Mouse (Mus musculus) stomach, embryonic 15.5 days (tissue): ENCODE measurements around the gene Zfp352. TPM values are rescaled to one million over a fixed set of nuclear protein-coding genes. Genes with fewer than 3 reads are reported as not detected.
"Not testable (repeated sequence)": the region's sequence is repeated elsewhere in the genome, so short reads cannot be mapped to it uniquely, and the experiment has no call there.

Experiments
- ATAC-seq: fragments of 200-750 bp; cut with Nextera tagmentation; 2 replicates; pipeline ENCODE4 v1.8.0; 2017; ENCODE audit warnings: low read depth, moderate number of reproducible peaks, moderate TSS enrichment; ENCODE audit not compliant: insufficient read depth, low FRiP score
- H3K27ac ChIP-seq: fragments of 300-500 bp; sonication (generic); 2 replicates; pipeline ENCODE4 v1.5.1; 2015; ENCODE audit warnings: mild to moderate bottlenecking, inconsistent platforms
- H3K27me3 ChIP-seq: fragments of 300-500 bp; sonication (generic); replicated peaks from 2 replicates; pipeline ENCODE4 v1.6.1; 2015; ENCODE audit warnings: inconsistent platforms
- H3K36me3 ChIP-seq: fragments of 300-500 bp; sonication (generic); 2 replicates; pipeline ENCODE4 v1.6.1; 2015; ENCODE audit warnings: inconsistent platforms
- H3K4me1 ChIP-seq: fragments of 300-500 bp; sonication (generic); 2 replicates; pipeline ENCODE4 v1.6.1; 2015; ENCODE audit warnings: inconsistent platforms
- H3K4me2 ChIP-seq: fragments of 300-500 bp; sonication (generic); 2 replicates; pipeline ENCODE4 v1.6.1; 2015; ENCODE audit warnings: mild to moderate bottlenecking, inconsistent platforms
- H3K4me3 ChIP-seq: fragments of 300-500 bp; sonication (generic); replicated peaks from 2 replicates; pipeline ENCODE4 v1.5.1; 2015; ENCODE audit warnings: inconsistent platforms
- H3K9ac ChIP-seq: fragments of 300-500 bp; sonication (generic); 2 replicates; pipeline ENCODE4 v1.6.1; 2015; ENCODE audit warnings: inconsistent platforms
- H3K9me3 ChIP-seq: fragments of 300-500 bp; sonication (generic); 2 replicates; pipeline ENCODE4 v1.6.1; 2016; ENCODE audit warnings: inconsistent platforms
- WGBS: fragments of 180-500 bp; shearing (Covaris S2); methylation state at CpG from one replicate; pipeline ENCODE4 v1.1.7; 2015; 5-methylcytosine and 5-hydroxymethylcytosine counted together
- polyA plus RNA-seq: library from polyadenylated mRNA; unstranded; fragments of >200 nt; fragmentation: Nextera tagmentation; extraction: Ambion mirVana; gene quantifications from 2 replicates; pipeline ENCODE4 v1.2.1, GENCODE M21; 2015

The Zfp352 gene
- polyA plus RNA-seq = not detected in 2 replicates

- Histone ChIP-seq H3K9me3 (no peaks in the 10 kb centered on the region), H3K27ac (no peak within 1 kb of the TSS), H3K4me3 (no peak within 1 kb of the TSS), H3K36me3 (no peaks in the 10 kb centered on the region), H3K9ac (no peak within 1 kb of the TSS), H3K27me3 (no peaks in the 10 kb centered on the region), H3K4me2 (no peak within 1 kb of the TSS), H3K4me1 (no peaks in the 10 kb centered on the region)
- ATAC-seq = no peak
- 96% methylated on average over 2 of the region's 2 CpGs for WGBS
Observed at GRCm38 (mm10) chr4:90218520-90218919, at the start of gene Zfp352. Gene Zfp352, plus strand, starts transcription at chr4:90218820.

GRCm38 (mm10) chr4:90170890-90171483 is 47.6 kb upstream of the Zfp352 start:
- no peaks in the 10 kb centered on the region for H3K27me3 ChIP-seq
- no peaks in the 10 kb centered on the region for H3K9me3 ChIP-seq
- no peak overlapping the region for H3K27ac ChIP-seq
- H3K4me3 ChIP-seq = no peak overlapping the region
- H3K36me3 ChIP-seq = no peaks in the 10 kb centered on the region
- H3K4me2 ChIP-seq = no peak overlapping the region
- H3K4me1 ChIP-seq = no peaks in the 10 kb centered on the region
- ATAC-seq = no peak
- no peak overlapping the region for H3K9ac ChIP-seq
- WGBS = 72% methylated on average over 3 of the region's 3 CpGs

- Histone ChIP-seq H3K9ac (no peak overlapping the region), H3K9me3 (no peaks in the 10 kb centered on the region), H3K4me1 (no peaks in the 10 kb centered on the region), H3K4me2 (no peak overlapping the region), H3K36me3 (no peaks in the 10 kb centered on the region), H3K27ac (no peak overlapping the region), H3K4me3 (no peak overlapping the region), H3K27me3 (no peaks in the 10 kb centered on the region)
- WGBS = 76% methylated on average over 1 of the region's 1 CpGs
- no peak for ATAC-seq
Observed at GRCm38 (mm10) chr4:90174036-90174435, 44.6 kb upstream of the Zfp352 start.

GRCm38 (mm10) chr4:90203421-90203820 is 15.2 kb upstream of the Zfp352 start:
- no peak overlapping the region for H3K9ac ChIP-seq
- no peak overlapping the region for H3K27ac ChIP-seq
- ATAC-seq = no peak
- no peaks in the 10 kb centered on the region for H3K27me3 ChIP-seq
- WGBS = 80% methylated on average over 5 of the region's 5 CpGs
- no peaks in the 10 kb centered on the region for H3K36me3 ChIP-seq
- no peaks in the 10 kb centered on the region for H3K9me3 ChIP-seq
- no peak overlapping the region for H3K4me3 ChIP-seq
- H3K4me2 ChIP-seq = no peak overlapping the region
- no peaks in the 10 kb centered on the region for H3K4me1 ChIP-seq

GRCm38 (mm10) chr4:90211475-90211874 is 7.1 kb upstream of the Zfp352 start:
- 68% methylated on average over 1 of the region's 1 CpGs for WGBS
- Histone ChIP-seq H3K27me3 (no peaks in the 10 kb centered on the region), H3K9ac (no peak overlapping the region), H3K4me3 (no peak overlapping the region), H3K4me1 (no peaks in the 10 kb centered on the region), H3K36me3 (no peaks in the 10 kb centered on the region), H3K4me2 (no peak overlapping the region), H3K9me3 (no peaks in the 10 kb centered on the region), H3K27ac (no peak overlapping the region)
- no peak for ATAC-seq

GRCm38 (mm10) chr4:90212076-90212475 is 6.5 kb upstream of the Zfp352 start:
- H3K27ac ChIP-seq = no peak overlapping the region
- H3K4me3 ChIP-seq = no peak overlapping the region
- H3K4me1 ChIP-seq = no peaks in the 10 kb centered on the region
- H3K36me3 ChIP-seq = no peaks in the 10 kb centered on the region
- H3K9ac ChIP-seq = no peak overlapping the region
- H3K4me2 ChIP-seq = no peak overlapping the region
- WGBS = 66% methylated on average over 3 of the region's 3 CpGs
- no peaks in the 10 kb centered on the region for H3K27me3 ChIP-seq
- H3K9me3 ChIP-seq = no peaks in the 10 kb centered on the region
- no peak for ATAC-seq

- H3K36me3 ChIP-seq, H3K4me3 ChIP-seq, H3K4me2 ChIP-seq, H3K9me3 ChIP-seq, H3K27ac ChIP-seq, ATAC-seq, H3K4me1 ChIP-seq, H3K9ac ChIP-seq, H3K27me3 ChIP-seq: not testable (repeated sequence)
- WGBS = 88% methylated on average over 5 of the region's 5 CpGs
Observed at GRCm38 (mm10) chr4:90235646-90236045, 17.0 kb downstream of the Zfp352 start.

- no peak overlapping the region for H3K4me2 ChIP-seq
- no peak for ATAC-seq
- H3K27me3 ChIP-seq = no peaks in the 10 kb centered on the region
Observed at GRCm38 (mm10) chr4:90269781-90270180, 51.2 kb downstream of the Zfp352 start.

More at GRCm38 (mm10) chr4:90269781-90270180, 51.2 kb downstream of the Zfp352 start:
- Histone ChIP-seq H3K27ac (no peak overlapping the region), H3K4me1 (no peaks in the 10 kb centered on the region), H3K9ac (no peak overlapping the region), H3K4me3 (no peak overlapping the region), H3K9me3 (no peaks in the 10 kb centered on the region), H3K36me3 (no peaks in the 10 kb centered on the region)
